Mouse (Mus musculus): ENCODE measurements around the gene Slc41a1.

DNA sequence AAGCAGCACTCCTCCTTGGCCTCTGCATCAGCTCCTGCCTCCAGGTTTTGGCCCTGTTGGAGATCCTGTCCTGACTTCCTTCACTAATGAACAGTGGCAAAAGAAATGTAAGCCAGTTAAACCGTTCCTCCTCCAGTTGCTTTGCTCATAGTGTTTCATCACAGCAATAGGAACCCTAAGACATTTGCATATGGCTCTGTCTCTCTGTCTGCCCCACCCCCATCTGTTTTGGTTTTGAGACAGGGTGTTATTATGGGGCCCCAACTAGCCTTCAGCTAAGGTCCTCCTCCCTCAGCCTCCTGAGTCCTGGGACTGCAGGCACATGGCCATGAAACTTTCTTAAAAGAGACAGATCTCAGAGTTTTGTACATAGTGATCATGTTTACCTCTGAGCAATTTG, 27.3 kb upstream of the Slc41a1 start:
- TF ChIP-seq CTCF (IDR thresholded peaks at IDR 0.05; ENCODE audit: extremely low read depth, insufficient read depth, low read length) (no peak), POLR2A (IDR thresholded peaks at IDR 0.05; ENCODE audit: extremely low read depth, insufficient read depth, low read length) (no peak)

All from cortical plate, adult 2 months (tissue).